Mouse (Mus musculus) olfactory bulb, adult 2 months (tissue): ENCODE results near the gene Foxc2.

ENCODE experiments used
- CTCF ChIP-seq: fragments of 200-500 bp; IDR thresholded peaks from 2 replicates; pipeline ENCODE4 v1.5.1; 2012; ENCODE audit warnings: low read depth, mild to moderate bottlenecking, low read length, moderate library complexity; ENCODE audit not compliant: insufficient read depth
- POLR2A ChIP-seq: fragments of 200-500 bp; IDR thresholded peaks from 2 replicates; pipeline ENCODE4 v1.6.1; 2012; ENCODE audit warnings: mild to moderate bottlenecking, low read depth, low read length, moderate library complexity; ENCODE audit not compliant: insufficient read depth

DNA sequence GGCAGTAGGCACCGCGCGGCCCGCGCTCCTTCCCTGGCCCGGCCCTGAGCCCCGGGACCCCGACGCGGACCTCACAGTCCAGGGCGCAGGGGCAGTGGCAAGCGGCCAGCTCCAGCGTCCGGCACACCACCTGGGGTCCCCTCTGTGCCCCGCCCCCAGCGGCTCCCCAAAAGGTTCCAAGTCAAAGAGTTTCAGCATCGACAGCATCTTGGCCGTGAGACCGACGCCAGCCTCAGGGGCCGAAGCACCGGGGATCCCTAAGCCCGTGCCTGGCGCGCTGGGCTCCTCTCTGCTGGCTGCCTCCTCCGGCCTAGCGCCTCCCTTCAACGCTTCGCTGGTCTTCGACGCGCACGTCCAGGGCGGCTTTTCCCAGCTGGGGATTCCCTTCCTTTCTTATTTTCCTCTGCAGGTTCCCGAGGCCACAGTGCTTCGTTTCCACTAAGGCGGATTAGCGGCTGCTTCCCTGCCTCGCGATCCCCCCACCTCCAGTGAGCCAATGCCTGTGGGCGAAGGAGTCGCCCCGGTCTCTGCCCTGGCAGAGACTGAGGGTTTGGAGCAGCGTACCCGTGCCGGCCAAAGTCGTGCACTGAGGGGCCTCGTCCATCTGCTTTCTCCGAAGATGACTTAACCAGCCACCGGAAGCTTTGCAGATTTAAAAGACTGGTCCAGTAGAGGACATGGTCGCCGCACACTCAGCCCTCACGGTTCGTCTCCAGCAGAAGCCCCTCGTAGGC is 12.7 kb downstream of the Foxc2 start:
- TF ChIP-seq CTCF = no peak
- no peak for TF ChIP-seq POLR2A
